Mouse (Mus musculus) lung, postnatal 36 days (tissue): ENCODE measurements at regions not wholly inside any gene's neighbourhood (a gene's known extent, or its start where the extent isn't known, plus 50 kb on each side); places are given as distances from the start of the nearest gene placed in this dataset.
A peak's percentile ranks its signal among the peaks of the same experiment; 100 is the strongest.

ENCODE experiments used
- DNase-seq: peaks from one replicate; pipeline ENCODE4 v3.0.0; 2022; ENCODE audit warnings: mixed read lengths

DNA sequence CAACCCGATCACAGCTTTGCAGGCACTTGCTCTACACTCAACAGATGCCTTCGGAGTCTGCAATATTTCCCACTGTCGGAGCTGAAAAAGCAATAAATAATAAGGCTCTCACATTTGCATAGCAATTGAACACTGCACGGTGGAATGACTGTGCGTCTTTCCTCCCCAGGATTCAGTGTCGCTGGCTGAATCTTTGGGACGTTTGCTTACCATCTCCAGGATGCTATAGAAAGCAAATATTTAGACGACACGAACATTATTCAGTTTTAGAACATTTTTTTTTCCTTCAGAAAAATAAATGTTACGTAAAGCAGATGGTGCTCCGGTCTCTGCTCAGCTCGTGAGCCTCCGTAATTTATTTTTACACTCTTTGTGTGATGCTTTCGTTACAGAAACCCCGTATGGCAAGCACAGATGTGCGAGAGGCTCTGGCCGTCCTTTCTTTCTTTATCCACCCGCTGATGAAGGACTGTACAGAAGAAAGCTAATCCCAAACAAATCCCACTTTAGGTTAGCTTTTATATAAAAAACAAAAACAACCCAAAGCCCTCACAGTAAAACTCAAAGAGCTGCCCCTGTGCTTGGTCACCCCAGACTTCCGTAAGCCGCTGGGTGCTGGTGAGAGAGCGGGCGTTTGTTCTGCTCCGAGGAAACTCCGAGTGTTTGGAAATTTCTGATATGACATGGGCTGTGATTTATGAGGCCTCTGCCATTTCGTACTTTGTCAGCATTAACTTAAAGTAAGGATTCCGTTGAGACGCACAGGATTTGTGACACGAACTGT is 464.3 kb downstream of the Ajap1 start:
- DNase-seq = no peak

DNA sequence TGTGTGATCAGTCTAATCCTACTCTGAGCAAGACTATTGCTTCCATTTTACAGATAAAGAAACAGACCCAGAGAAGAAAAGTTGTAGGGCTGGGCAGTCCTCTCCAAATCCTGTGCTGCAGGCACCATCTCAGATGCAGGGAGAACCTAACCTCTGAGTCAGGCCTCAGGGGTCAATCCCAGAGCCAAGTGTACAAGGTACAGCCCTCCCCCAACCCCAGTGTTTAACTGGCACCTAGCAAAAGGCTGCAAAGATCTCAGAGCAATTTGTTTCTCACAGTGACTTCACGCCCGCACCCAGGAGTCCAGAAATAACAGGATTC is 464.8 kb downstream of the Ajap1 start:
- DNase-seq = no peak

DNA sequence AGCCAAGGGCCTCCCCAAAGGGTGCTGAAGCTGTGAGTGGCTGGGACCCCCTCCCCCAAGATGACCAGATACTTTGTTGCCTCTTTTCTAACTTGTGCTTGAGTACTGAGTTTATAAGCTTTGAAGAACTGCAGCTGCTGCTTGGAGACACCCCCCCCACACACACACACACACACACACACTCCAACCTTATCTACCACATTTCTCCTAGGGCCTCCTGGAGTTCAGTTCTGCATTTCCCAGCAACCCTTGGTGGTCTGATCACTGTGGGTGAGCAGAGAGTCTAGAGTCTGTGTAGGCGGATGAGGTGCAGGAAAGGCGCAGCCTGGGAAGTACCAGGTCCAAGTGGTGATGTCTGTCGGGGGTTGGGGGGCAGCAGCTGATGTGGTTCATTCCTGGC is 479.3 kb downstream of the Ajap1 start:
- no peak for DNase-seq

DNA sequence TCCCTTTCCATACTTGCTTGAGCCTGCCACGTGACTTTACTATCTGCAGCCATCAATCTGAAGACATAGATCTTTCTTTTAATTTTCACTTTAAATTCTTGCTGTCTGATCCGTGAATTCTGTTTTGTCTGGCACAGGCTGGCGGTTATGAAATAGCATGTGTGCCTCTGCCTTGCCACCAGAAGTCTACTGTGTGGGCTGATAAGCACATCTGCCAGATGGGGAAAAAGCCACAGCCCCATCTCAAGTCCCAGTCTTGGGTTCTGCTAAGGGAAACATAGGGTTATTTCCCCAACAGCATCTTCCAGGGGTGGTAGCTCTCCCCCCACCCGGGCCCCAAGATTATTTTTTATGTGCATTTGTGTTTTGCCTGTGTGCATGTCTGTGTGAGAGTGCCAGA is 480.1 kb downstream of the Ajap1 start:
- no peak for DNase-seq

DNA sequence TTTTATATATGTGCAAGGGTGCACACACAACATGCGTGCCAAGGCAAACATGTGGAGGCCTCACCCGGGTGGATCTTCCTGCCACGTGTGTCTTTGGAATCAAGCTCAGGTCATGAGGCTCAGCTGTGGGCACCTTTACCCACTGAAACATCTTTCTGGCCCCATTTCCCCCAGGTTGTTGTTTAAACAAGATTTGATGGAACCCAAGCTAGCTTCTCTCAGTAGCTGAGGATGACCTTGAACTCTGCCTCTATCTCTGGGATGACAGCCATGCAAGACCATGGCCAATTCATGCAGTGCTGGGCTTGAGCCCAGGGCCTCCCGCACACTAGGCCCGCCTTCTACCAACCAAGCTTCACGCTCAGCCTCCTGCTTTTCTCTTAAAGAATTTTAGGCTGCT is 480.9 kb downstream of the Ajap1 start:
- DNase-seq = no peak

DNA sequence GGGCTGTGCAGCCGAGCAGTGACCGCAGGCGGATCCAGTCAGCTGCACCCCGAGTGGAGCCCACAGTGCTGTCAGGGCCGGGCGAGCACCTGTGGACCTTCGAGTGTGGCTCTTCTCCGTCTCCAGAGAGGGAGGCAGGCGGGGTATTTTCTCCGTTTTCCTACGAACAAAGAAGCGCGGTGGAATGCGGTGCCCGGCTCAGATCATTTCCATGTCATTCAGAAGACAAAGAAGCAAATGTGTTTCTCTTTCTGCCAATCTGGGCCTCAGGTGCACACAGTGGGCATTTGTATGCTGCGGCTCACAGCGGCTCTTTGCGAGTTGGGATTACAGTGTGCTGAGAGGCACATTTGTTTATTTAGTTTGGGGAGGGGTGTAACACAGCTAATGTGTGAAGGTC is 483.1 kb downstream of the Ajap1 start:
- DNase-seq = no peak

DNA sequence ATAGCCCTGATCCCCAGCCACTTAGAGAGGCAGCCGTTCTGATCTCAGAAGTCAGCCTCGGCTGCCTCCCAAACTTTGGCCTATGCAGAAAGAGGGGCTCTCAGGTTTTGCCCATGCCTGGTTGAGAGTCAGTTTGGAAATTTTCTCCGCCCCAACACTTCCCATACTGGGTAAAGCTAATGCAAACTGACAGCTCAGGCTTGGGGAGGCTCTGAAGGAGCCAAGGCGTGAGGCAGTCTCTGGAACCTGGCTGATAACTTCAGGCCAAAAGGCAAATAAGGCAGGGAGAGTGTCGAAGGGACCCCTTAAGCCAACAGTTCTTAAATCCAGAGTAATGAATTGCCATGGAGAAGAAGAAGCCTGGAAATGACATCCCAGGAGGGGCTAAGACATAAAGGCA is 485.4 kb downstream of the Ajap1 start:
- DNase-seq = no peak

DNA sequence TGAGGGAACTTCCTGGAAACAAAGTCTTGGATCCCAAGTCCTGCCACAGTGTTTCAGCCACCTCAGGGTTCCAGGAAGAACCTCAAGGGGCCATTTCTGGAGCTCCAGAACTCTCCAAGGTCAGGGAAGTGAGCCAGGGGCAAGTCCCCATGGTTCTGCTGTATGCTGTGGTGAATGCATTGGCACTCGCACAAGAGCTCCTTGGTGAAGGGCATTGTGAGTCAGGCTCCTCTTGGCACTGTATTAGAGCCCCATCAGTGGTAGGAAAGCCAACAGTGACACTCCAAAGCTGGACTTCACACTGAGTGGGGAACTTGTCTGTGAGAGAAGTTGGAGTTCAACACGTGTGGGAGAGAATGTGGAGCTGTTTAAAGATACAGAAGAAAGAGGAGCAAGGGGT is 486.0 kb downstream of the Ajap1 start:
- no peak for DNase-seq

DNA sequence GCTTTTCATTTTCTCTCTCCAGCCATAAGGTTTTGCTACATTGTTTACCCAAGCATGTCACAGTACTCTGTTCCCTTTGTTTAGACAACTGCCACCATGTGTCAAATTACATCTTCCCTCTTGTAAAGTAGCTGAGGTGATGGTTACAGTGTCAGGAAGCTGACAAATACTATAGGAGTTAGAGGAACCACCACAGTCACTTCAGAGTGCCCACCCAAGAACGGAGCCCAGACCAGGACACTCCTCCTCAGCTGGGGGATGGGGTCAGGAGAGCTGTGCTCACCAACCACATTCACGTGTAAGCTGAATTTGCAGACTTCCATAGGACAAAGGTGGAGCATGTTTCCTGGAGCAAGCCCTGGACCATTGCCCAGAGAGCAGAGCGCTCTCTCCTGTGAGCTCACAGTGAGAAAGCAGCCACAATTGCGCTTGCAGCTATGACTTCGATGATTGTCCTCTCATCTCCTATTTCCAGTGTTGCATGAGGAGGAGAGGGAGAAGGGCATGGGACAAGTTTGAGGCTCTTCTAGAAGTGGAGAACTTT is 487.5 kb downstream of the Ajap1 start:
- DNase-seq = no peak

DNA sequence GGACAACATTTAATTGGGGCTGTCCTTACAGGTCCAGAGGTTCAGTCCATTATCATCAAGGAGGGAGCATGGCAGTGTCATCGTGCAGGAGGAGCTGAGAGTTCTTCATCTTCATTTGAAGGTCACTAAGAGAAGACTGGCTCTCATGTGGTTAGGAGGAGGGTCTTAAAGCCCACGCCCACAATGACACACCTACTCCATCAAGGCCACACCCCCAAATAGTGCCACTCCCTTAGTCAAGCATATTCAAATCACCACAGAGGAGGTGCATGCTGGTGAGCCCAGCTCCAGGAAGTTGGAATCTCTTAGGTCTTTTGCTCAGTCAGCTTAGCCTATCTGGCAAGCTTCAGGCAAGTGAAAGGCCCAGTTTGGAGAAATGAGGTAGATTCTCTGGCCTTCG is 488.4 kb downstream of the Ajap1 start:
- no peak for DNase-seq

DNA sequence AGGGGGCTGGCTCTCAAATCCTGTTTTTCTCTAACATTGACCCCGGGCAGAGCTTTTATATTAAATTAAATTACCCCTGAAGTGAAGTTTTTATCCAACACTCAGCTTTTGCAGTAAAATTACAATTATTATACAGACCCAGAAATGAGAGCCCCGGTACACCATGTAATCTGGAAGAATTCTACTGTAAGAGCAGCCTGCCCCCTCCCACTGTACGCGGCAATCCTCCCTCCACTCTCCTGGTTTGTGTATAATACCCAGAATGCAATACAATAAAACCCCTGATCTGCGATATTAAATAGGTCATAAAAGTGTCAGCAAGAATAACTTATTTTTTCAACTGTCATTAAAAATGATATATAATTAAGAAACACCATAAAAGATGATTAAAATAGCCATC is 492.3 kb downstream of the Ajap1 start:
- no peak for DNase-seq

DNA sequence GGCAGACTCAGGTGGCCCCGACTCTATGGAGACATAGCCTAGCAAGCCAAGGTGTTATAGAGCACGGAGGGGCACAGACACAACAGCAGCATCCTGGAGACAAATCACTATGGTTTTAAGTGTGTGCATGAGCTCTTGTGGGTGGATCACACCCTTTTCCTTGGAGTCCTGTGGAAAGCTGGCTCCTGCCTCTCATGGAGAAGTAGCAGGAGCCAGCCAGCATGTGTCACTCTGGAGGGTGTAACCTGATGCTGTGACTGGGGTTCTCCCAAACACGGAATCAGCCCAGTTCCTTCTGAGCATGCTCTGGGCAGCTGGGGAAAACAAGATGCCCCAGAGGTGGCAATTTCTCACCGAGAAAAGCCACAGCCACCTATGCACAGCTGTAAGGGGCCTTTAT is 494.9 kb downstream of the Ajap1 start:
- DNase-seq = no peak

DNA sequence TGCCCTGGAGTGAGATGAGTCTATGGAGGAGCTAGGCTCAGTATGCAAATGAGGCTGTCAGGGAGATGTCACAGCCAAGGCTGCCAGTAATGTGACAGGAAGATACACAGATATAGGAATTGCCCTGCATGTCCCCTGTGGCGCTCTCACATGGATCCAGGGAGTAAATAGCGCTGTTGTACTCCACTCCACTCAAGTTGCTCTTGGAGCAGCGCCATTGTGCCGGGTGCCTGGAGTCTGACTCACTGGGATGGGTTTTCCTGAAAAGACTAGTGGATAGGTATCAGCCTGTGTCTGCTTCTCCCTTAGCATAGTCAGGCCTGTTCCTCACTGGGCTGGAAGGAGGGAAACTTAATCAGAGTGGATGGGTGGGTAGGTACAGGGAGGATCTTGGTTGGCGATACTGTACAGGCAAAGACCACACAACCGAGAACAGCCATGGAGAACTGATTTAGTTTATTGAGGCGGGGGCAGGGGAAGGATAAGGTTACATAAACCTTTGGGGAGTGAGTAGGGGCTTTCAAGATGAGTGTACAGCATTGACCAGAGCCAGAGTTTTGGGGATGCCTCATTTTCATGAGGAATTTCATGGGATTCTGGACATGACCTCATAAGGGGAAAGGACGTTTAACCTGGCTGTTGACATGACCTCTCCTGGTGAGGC is 497.5 kb upstream of the Kcnab2 start:
- DNase-seq = no peak

DNA sequence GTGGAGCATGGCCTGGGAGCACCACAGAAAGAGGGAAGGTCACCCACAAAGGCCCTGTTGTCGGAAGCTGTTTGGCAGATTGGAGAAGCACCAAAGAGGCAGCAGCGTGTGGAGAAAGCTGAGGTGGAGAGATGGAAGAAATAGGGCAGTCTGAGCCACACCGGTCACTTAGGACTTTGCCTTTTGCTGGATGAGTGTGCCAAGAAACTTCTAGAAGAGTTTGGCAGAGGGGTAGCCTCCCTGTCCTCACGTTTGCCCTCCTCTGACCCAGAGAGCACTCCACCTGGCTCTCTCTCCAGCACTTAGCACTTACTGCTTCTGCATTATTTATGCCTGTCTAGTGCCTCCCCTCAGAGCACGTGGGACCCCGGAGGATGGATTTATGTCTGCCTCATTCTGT is 485.3 kb upstream of the Kcnab2 start:
- no peak for DNase-seq

DNA sequence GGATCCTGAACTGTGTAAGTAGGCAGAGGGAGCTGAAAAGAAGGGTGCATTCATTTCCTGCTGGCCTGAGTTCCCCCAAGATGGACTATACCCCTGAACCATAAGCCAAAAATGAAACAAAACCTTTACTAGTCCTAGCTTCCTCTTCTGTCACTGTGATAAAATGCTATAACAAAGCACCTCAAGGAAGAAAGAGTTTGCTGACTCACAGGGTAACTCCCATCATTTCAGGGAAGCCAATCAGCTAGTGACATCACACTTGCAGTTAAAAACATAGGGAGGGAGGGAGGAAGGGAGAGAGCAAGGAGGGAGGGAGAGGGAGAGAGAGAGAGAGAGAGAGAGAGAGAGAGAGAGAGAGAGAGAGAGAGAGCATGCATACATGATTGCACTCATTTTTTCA is 484.5 kb upstream of the Kcnab2 start:
- no peak for DNase-seq

DNA sequence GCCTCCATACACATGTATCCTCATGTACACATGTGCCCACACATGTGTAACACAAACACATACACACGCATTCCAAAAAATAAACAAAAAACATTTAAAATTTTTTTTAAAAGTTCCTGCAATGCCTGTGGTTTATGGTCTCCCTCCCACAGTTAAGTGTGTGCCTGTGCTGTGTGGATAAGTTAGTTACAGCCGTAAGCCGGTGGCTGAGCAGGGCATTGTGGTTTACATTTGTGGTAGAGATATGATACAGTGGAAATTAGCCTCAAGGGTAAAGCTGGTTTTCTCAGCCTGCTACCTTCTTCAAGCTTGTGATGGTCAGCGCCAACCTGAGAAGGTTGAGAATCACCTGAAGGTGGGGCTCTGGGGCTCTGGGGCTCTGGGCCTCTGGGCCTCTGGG is 484.0 kb upstream of the Kcnab2 start:
- no peak for DNase-seq

DNA sequence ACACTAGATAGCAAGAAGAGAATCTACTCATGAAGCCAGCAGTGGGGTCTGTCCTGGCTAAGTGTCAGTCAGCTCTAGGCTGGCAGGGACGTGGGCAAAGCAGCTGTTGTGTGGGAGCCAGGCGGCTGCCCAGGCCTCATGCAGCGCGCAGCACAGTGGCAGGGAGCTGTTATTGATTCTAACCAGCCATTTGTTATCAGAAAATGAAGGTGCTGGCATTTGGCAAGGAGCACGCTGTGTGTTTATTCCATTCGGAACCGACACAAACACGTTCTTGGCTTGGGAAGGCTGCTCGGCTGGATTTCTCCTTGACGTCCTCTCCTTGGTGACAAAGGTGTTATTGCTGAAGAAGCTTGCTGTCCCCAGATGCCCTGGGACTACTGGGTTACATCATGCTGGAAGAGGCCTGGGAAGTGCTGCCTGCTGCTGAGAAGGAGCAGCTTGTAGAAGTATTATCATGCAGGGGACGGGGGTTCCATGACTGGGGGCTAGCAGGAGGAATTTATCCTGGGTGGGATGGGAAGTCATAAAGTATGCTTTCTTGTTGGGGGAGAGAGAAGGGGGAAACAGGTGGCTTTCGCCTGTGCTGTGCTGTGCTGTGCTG is 482.1 kb upstream of the Kcnab2 start:
- peak; percentile 5 for DNase-seq

DNA sequence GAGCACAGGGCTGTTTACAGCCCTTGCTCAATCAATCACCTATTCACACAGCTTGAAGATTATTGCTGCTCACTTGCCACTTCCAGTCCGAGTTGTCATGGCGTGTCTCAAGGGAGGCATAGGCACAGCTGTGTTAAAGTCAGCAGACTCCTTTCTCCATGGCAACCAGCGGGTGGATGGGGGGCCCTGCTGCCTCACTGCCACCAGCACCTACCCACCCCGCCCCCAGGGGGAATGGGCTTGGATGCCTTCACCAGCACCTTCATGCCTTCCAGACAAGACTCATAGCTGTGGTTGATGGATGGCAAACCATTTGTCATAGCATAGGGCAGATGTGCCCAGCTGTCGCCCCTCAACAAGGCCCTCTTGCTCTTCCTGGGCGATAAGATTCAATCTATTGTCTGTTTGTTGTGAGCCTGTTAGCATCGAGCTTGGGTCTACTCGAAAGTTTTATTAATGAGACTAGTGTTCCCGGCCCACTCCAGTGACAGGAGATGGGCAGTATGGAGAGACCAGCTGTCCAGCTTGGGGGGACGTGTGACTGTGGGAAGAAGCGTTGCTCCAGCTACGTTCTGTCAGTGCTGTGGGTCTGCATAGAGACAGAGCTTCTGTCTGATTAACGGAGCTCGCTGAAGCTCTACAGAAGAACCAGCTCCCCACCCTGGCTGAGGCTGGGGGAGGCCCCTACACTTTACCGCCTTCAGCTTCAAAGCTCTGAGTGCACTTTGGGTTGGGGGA is 475.7 kb upstream of the Kcnab2 start:
- DNase-seq = no peak

DNA sequence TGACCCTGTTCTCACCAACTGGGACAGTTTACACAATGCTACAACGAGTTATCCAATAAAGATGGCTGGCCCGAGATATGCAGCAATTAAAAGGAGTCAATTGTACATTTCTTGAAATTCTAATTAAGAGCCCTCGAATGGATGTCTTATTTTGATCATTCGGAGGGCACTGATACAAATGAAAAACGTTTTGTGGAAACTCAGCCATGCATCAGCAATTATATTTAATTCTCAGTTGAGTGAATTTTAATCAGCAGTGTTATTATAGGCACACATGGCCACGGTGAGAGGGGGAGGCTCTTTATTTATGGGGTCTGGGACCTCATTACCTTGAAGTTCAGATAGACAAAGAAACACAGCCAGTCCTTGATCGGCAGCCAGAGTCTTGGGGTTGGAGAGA is 471.3 kb upstream of the Kcnab2 start:
- DNase-seq = no peak

DNA sequence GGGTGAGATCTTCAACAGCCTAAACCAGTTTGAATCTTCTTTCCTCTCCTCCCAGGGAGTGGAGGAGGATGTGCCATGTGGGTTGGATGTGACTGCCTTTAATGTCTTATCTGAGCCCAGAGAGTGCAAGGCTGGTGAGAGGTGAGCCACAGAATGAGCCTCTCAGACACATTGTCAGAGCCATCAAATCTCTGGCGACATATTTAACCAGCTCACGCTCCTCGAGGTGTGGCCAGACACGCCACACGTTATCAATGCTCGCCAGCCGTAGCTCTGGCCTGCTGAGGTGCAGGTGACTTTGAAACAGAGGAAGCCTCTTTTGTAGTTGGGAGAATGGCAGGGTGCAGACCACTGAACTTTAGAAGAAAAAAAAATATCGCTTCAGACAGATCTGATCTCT is 463.5 kb upstream of the Kcnab2 start:
- no peak for DNase-seq

DNA sequence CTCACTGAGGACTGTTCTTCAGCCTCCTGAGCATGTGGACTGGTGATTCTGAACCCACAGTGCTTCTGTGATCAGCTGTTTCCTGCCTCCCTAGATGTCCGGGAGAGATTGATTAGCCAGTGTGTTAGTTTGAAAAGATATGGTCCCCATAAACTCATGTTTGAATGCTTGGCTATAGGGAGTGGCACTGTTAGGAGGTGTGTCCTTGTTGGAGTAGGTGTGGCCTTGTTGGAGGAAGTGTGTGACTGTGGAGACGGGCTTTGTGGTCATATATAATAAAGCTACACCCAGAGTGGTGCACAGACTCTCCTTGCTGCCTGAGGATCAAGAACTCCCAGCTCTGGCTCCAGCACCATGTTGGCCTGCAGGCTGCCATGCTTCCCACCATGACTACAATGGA is 458.9 kb upstream of the Kcnab2 start:
- no peak for DNase-seq

DNA sequence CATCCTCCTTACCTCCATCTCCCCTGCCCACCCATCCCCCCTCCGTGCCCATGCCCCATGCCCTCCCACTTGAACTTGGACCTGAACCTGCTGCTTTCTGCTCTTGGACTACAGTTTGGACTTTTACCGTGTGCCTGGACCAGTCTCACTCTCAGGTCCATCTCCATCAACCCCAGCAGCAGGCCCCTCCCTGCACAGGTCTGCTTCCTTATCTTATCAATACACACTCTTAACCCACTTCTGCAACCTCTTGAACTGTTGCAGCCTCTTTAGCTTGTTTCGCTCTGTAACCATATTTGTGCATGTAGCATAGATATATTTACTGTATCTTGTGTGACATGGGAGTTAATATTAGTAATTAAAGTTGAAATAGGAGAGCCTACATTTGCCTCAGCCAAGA is 457.8 kb upstream of the Kcnab2 start:
- DNase-seq = no peak

DNA sequence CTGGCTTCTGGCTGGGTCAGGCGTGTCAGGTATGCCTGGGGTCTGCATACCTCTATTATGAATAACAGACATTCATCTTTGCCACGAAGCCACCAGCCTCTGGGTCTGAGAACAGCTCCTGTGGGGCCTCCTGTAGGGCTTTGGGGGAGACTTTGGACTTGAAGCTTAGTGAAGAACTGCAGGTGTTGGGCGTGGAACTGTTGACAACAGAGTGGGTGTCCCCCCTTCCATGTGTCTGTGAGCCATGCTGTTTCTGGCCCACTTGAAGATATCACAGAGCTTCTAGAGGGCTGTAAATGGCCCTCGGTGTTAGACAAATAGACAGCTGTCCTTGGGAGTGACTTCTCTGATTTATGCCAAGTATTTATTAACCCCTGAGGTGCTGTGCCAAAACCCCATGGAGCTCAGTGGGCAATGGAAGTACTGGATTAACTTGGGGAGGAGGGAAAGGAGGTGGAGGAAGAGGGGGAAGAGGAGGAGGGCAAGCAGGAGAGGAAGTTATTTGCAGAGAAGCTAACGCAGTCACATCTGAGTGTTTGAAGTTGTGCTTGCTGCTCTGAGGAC is 450.8 kb upstream of the Kcnab2 start:
- DNase-seq = no peak
